Mouse (Mus musculus): Measurements from ENCODE around the gene L3mbtl3.

- TF ChIP-seq POLR2AphosphoS2 (IDR thresholded peaks at IDR 0.05; ENCODE audit: insufficient read length, low read depth) = no peak
- TF ChIP-seq POLR2A (IDR thresholded peaks at IDR 0.05; ENCODE audit: insufficient read length, low read depth) = no peak
- TF ChIP-seq USF1 (IDR thresholded peaks at IDR 0.05; ENCODE audit: low read depth) = no peak
- no peak for TF ChIP-seq TCF12 (IDR thresholded peaks at IDR 0.05; ENCODE audit: insufficient read depth, poor library complexity, severe bottlenecking)
Observed at GRCm38 (mm10) chr10:26376546-26377331, 968 bp upstream of the L3mbtl3 start.

Data from myocyte (in vitro differentiated cells).